Mouse (Mus musculus) heart, adult 9 months (tissue): ENCODE results near the gene Wdr5.

Experiments used
- DNase-seq, 2 experiments: peaks; one replicate each; pipeline ENCODE4 v3.0.0; 2022; ENCODE audit warnings: low spot score in 2 of 2

Wdr5 gene

DNA sequence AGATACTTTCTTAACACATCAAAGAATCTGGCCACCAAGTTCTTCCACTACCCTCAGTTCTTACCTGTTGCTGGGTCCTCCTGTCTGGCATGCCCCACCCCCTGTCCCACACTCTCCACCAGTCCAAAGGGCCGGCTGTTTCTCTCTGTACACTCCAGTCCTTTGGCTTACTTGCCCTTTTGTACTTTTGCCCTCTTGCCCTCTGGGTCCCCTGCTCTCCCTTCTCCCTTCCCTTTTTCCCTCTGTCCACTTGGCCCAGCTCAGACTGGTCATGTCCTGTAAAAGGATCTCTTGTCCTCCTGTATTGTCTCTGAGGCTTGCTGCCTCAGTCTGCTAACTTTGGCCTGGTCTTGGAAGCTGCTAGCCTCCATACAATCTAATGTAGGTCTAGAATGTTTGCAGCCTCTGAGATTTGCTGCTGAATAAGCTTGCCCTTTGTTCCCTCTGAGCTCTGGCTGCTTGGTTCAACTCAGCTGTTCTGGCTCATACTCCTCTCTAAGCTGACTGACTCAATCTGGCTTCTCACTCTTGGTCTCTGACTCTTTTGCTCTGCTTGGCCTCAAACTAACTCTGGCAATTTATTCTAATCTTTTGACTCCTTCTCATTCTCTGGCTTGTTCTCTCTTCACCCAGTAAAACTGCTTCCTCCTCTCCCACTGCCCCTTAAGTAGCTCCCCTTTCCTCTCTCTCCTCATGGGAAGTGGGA is 33.9 kb downstream of the Wdr5 start:
- no peak for DNase-seq

DNA sequence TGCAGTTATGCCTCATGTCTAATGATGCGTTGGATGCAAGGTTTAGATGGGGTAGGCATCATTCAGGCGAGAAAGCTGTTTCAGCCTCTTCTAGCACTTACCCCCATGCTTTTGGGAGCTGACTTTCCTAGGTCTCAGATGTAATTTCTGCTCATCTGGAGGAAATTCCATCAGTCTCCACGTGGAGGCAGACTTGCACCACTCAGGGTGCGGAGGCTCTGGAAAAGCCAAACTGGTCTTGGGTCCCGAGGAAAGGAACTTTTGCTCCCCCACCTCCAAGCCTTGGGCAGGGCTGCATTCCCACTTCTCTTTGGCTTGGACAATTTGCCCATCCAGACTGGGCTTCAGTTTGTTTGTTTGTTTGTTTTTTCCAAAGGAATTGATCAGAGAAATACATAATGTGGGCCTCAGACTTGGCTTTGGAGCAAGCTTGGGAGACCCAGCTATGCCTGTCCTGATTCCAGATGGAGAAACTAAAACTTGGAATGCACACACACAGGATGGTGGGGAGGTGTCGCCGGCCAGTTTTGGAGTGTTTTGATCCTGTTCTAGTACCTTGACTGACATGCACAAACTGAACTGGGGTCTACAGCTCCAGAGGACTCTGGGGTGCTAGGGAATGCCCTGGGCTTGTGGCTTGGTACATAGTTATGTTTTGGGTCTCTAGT is 37.8 kb downstream of the Wdr5 start:
- peak; percentile 47 to 78 for DNase-seq

DNA sequence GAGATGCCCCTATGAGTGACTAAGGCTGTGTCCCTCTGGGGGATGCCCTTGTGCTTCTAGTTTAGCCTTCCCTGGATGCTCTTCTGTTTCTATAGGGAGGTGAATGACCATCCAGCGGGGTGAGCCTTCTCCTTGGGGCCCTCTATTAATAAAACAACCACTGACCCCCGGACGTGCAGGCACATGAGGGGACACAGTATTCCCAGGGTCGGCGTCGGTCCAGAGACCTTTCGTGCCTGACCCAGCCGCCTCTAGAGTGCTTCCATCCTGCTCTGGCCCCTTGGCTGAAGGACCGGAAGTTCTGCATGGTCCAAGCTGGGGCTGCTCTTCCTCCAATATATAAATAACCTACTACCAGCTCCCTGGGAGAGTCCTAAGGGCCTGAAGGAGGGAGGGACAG is 39.4 kb downstream of the Wdr5 start:
- DNase-seq, result peak; percentile 50 to 76

DNA sequence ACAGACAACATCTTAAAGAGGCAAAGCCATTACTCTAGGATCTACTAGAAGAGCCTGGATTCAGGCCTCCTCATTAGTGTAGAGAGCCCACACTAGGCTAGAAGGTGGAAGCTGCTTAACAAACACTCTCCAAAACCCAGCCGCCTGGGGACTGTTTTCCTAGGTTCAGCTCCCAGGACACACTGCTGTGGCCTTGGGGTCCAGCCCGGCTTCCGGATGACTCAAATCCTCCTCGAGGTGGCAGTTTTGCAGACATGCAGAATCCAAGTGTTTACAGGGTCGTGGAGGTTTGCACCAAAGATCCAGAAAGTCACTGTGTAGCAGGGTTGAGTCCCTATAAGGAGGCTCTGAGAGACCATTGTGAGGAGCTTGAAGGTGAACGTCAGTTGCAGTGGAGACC is 42.0 kb downstream of the Wdr5 start:
- DNase-seq, result no peak

DNA sequence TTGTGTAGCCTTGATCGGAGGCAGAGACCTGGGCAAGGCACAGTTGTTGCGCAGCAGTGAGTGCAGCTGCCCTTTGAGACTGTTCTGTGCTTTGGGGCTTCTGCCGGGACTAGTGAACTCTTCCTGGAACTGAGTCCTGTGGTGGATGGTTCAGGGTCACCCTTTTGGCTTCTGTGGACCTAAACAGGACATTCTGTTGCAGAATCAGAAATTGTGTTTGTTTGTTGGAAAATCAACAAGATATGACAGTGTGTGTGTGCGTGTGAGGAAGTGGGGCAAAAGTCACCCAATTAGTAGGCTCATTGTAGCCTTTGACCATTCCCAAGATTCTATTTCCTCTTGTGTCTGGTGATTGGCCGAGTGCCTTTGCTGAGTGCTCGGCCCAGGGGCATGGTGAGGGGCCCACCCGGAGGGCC is 45.8 kb downstream of the Wdr5 start:
- no peak for DNase-seq

DNA sequence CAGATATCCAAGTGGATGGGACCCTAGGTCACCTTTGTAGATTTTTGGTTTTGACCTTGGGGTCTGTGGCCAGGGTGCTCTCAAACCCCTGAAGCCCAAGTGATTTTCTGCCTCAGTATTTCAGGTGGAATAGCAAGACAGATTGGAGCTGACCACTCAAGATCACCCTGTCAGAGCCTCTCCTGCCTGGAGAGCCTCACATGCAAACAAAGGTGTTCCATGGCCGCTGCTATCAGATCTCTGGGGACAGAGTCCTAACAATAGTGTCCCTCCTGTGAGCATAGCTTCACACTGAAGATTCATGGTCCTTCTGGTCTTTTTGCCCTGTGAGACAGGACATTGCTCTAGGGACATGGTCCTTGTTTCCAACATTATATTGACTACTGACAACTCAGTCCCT is 46.2 kb downstream of the Wdr5 start:
- DNase-seq, result no peak

DNA sequence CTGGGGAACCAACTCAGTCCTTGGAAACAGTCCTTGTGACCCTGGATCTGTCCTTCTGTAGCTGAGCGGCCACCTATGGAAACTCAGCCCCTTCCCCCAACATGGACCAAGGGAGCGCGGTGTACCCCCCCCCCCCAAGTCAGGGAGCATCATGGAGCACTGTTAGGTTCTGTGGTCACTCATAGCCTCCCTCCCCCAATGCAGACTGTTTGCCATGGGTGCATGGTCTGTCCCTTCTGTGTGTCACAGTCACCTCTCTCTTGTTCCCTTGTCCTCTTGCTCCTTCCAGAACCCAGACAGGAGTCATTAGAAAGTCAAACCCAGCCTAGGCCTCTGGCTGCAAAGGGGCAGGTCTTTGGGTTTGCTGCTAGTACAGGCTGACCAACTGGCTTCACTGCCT is 46.9 kb downstream of the Wdr5 start:
- DNase-seq, result no peak

DNA sequence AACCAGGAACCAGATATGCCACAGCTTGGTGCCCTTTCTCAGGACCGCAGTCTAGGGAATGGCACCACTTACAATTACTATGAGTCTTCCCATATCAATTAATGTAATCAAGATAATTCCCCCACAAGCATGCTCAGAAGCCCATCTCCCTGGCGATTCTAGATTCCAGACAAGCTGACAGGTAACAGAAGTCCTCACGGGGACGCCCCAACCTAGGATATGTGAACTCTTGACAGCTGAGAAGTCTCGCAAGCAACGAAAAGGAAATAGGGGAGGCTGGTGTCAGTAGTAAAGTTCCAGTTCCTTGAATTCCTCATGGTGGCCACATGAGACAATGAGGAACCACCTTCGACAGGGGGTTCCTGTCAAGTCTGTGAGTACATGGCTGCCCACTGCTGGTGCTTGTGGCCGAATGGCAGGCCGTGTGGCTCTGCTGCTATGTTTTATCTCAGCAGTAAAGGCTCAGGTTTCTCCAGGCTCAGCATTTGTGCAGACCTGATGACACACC is 48.7 kb downstream of the Wdr5 start:
- DNase-seq, result no peak

DNA sequence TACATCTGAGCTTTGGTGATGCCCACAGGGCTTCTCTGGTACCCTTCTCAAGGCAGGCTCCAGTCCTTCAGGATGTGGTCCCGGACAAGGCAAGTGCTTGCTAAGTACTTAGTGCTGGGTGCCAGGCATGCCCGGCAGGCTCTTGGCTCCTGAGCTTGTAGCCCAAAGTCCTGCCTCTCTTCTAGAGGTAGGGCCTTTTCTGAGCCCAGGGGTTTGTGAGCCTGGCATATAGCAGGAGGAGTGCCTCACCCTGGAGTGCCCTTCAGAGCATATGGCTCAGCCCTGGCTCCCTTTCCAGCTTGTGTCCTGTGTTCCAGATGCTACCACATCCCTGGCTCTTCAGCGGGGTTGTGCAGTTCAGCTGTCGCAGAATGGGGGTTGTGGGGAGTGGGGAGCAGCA is 49.7 kb downstream of the Wdr5 start:
- no peak for DNase-seq

DNA sequence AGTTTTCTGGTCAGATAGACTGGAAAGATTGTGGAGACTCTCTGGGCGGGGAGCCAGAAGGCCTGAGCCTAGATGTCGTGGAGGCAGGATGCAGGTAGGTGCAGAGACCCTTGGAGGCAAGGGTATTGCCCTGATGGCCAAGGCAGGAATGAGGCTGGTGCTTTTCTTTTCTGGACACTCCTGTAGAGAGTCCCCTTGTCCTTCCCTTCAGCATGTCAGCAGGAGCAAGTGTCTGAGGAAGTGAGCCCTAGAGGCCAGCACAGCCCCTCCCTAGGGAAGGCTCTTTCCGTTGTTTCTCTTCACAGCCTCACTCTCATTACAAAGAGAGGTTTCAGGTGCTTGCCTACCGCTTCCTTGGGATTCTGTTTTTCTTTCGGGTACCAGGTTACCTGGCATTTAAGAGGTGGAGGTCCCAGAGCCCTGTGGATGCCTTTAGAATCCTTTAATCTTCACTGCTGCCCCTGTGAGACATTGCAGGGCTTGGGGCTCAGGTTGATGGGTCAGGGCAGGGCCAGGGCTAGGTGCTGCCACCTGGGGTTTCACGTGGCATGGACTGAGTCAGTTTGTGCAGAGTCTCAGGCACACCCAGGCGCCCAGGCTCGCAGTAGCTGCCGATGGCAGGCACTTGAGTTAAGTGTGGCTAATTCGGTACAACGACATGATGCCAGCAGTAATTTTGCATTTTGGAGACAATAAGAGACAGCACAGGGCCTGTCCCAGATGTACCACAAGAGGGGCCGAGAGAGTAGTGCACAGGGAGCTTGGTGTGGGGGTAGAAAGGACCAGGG is 50.6 kb downstream of the Wdr5 start:
- DNase-seq, result peak; percentile 18 to 27

DNA sequence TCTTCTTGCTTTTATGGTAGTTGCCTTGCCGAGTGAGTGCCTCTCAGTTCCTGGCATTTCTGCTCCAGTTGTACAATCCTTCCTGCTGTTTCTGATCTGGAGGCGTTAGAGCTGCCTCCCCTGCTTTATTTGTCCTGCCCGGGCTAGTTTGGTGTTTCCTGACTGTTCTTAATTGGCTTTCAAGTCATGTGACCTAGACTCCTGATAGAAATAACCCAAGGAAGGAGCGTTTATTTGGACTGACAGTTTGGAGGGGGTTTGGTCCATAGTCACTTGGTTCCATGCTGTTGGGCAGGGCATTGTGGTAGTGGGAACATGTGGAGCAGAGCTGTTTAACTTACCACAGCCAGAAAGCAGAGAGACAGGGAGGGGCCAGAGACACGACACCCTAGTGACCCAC is 55.9 kb downstream of the Wdr5 start:
- no peak for DNase-seq

DNA sequence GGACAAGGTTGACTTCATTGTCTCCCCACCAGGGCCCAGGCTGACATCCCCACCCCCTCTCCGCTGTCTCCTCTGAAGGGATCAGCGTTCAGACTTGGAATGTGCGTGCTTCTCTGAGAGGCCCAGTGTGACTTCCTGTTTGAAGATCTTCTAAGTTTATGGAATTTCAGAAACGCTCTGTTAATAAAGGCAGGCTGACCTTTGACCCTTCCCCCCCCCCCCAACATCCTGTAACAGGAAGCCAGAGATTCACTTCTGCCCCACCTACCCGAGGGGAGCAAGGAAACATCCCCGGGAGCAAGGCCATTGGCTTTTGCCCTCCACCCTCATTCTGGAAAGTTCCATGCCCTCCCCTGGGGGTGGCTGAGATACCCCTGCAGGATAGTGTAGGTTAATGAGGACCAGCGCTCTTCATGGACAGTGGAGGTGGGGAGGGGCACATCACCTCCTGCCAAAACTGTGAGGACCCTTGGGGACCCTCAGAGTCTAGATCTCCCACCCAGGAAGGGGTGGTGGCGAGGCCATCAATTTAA is 57.4 kb downstream of the Wdr5 start:
- DNase-seq, result peak in 1 of 2 experiments; percentile 28

DNA sequence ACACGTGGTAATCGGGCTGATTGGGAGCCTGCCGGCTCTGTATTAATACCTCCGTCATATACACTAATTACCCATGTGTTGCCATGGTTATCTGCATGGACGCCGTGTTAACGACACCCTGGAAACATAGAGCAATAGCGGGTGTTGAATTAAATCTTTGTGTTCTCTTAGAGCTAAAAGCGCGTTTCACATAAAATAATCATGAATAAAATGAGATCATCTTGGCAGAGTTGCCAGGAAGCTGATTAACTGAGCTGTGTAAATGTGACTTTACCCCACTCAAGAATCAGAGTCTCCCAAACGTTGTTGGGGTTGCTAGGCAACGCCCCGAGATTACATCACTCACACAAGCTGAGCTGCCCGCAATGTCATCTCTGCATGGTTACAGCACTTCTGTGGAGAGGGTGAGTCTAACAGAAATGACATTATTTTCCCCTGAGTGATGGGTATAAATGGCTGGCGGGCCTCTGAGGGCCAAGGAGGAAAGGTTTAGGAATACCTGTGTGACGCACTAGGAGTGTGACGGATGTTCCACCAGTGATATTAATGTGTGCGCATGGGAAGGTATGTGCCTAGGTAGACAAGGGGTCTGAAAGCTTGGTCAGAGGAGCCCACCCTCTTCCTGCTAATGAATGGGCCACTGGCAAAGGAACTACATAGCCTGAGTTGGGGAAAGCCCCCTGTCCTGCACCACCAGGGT is 58.1 kb downstream of the Wdr5 start:
- peak; percentile 76 to 84 for DNase-seq

DNA sequence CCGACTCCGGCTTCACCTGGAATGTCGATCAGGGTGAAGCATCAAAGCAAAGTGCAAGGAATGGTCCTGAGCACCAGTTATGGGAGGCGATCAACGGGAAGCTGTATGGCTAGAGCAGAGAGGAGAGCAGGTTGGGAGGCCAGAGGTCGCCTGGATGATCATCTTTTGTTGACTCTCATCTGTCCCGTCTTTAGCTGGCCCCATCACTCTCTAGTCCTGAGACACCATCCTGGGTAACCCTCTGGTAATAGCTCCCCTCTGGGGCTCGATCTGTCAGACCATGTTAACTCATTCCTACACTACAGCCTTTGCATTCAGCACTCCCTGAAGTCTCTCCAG is 58.6 kb downstream of the Wdr5 start:
- no peak for DNase-seq

DNA sequence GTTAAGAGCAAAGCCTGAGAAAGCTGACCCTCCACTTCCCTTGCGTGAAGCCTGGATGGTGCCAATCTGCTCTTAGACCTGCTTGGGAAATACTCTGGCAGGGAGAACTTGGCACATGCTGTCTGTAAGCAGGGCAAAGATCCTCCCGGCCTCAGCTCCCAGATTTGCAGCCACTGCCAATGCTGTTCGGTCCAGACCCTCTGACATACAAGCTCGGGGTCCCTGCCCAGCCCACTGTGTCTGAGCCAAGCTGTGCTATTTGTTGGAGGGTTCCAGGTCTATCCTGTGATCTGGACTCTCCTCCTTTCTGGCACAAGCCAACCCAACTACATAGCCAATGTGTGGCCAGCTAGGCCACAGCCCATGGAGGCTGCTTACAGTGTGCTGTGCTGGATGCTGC is 61.5 kb downstream of the Wdr5 start:
- DNase-seq, result no peak

DNA sequence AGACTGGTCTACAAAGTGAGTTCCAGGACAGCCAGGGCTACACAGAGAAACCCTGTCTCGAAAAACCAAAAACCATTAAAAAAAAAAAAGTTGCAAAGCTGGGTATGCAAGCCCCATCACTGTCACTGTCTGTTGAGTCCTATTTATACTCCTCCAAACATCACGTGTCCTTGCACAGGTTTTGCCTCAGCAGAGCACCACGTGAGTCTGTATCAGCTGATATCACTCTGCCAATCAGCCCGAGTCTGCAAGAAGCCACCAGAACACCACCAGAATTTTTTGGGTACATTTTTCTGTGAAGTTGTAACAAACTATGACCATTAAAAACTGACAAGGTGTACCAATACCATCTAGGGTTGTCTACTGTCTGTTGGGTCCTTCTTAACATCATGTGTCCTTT is 63.6 kb downstream of the Wdr5 start:
- no peak for DNase-seq

DNA sequence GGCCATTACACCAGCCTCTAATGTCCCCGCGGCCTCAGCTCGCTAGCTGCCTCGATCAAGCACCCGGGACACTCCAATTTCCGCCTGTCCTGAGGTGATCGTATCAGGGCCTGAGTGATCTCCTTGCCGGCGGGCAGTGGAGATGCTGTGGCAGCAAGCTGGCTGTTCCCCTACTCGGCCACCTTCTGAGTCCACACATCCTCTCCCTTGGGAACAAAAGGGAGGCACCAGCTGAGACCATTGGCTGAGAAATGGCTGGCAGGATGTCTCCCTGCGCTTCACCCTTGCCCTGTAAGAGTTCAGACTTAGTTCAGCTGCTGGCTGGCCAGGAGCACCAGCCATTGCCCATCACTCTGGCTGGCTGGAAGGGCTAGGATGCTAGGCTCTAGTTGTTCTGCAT is 67.2 kb downstream of the Wdr5 start:
- DNase-seq, result no peak

DNA sequence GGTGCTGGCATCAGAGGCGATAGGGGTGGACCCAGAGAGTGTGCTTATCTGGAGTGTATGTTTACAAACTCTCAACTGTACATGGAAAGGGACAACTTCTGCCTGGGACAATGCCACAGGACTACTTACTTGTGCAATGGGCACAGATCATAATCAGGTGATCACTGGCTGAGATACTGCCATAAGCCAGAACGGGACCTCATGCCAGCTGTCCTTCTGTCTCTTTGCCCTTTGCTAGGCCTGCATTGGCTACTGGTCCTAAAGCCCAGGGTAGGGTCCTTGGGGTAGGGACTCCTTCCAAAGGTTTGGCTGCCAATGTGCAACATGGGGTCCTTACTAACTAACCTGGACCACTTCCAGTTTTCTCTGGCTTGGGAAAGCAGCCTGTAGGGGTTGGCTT is 68.1 kb downstream of the Wdr5 start:
- no peak for DNase-seq

DNA sequence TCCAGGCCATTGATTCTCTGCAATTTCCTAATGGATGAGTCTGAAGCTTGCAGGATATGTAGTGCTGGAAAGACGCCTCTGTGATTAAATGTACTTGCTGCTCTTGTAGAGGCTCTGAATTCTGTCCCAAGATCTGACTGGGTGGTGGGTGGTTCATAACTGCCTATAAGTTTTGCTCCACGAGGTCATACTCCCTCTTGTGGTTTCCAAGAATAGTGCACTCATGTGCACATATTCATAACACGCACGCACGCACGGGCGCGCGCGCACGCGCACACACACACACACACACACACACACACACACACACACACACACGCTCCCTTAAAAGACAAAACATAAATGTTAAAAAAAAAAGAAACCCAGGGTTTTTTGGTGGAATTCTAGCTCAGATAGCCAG is 69.6 kb downstream of the Wdr5 start:
- DNase-seq, result no peak
